Mouse (Mus musculus) urinary bladder, postnatal 25 days (tissue): ENCODE results near the gene Elac2.
A peak's percentile ranks its signal among the peaks of the same experiment; 100 is the strongest.

ENCODE experiments used
- DNase-seq: peaks from one replicate; pipeline ENCODE4 v3.0.0; 2022; ENCODE audit warnings: low spot score

Gene Elac2

DNA sequence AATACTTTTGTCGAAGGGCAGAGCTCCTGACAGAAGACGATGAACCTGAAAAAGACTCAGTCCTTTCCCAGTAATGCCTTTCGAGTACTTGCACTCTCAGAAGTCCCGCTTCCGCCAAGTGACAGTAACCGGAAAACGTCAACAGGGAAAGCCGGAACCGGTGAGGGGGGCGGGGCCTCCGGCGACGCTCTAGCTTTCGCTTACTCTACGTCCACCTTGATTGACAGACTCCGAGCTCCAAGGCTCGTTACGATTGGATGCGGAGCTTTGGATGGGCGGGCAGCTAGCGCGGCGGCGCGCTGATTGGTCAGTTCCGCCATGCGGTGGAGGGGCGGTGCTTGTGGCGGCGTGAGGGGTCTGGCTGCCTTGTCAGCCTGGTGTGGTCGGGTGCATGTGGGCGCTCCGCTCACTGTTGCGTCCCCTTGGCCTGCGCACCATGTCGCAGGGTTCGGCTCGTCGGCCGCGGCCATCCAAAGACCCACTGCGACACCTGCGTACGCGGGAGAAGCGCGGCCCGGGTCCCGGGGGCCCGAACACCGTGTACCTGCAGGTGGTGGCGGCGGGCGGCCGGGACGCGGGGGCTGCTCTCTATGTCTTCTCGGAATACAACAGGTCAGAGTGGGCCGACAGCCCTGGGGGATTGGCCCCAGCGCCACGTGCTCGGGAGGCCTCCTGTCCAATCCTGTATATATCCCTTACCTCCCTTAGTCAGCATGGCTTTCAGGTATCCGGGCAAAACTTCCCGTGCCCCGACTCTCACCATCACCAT is at the start of gene Elac2:
Gene Elac2, plus strand, starts transcription at position 319 of the 769 bp plus-strand sequence.
- peak; percentile 94 for DNase-seq

DNA sequence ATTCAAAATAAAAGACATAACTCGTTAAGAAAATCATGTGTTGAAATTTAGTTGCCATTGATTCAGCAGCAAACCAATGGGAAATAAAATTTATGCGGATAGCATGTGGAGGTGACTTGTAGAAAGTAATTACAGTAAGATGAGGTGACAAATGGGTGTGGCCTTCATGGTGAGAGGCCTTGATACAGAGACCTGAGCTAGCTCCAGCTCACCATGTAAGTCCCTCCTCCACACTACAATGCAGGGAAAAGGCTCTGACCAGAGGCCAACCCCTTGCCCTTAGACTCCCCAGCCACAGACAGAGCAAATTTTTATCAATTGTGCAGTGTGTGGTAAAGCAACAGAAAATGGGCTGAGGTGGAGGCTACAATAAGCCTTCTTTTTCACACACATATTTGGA is 49.7 kb upstream of the Elac2 start:
- DNase-seq = no peak

DNA sequence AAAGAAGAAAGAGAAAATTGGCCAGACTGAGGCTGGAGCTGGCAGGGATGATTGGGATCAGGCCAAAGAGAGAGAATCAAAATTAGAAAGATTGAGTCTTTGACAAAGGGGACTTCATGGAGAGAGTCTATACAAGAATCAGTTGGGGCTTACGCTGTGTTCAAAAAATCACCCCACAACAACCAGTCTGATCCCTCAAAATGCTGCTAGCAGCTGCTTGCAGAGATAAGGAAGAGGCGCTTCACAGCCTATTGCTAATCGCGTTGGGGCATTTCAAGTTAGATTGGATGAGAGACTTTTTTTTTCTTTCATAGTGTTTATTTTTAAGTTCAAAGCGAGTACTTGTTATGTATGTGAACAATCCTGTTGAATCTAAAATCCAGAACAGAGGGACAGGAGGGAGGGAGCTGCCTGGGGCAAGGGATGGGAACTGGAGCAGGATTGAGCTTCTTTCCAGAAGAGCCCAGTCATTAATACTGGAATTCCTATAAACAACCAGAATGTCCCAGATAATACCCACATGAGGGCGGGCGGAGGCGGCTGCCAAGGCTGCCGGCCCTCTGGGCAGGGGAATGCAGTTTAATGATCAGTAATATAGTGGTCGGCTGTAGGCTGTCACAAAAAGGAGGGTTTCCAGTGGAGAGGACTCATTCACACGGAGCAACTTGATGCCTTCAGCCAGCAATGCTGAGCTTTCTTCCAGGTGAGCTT is 47.6 kb upstream of the Elac2 start:
- no peak for DNase-seq

DNA sequence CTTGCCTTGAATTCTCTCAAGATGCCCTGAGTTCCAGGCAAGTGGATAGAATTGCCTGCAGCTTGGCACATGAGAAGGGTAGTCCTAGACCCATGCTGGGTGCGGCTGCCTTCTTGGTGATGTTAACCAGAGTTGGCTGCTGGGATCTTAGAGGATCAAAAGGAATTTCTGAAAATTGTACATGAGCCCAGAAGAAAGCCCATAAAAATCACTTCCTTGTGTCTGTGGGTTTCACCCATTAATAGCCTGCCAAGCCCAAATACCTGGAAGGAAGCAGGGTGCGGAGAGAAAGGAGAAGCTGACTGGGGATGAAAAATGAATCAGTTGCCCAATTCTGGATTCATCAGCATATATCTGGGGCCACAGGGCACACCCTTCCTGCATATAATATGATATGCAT is 41.6 kb upstream of the Elac2 start:
- no peak for DNase-seq

DNA sequence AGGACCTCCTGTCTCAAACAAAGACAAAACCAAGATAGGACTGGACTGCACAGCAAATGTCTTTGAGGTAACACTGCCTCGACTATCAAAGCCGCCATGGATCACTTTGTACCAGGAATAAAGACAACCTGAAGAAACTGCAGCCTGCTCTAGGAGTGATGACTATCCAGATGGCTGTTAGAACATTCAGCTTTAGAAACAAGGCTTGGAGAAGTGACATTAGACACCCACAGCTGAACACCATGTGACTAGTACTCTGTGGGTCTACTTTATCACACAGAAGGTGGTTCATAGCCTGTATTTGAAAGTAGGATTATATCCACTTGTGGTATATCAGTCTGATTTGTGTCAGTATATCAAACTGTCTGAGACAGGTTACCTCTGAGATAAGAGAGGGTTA is 37.6 kb upstream of the Elac2 start:
- no peak for DNase-seq

DNA sequence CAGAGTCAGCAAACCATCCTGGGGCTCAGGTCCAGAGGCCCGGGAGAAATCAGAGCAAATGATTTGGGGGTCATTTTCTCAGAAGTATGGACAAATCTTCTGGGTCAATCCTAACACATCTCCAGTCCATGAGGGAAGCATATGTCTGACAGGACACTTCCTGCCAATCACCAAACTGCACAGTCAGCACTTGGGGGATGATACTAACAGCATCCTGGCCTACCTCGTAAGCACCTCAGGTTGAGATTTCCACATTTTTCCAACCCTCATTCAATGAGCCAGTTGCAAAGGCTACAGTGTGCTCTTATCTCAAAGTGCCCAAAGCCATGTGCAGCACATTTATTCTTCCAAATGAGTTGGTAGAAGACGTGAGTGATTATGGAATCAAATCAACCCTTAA is 29.1 kb upstream of the Elac2 start:
- DNase-seq = no peak

DNA sequence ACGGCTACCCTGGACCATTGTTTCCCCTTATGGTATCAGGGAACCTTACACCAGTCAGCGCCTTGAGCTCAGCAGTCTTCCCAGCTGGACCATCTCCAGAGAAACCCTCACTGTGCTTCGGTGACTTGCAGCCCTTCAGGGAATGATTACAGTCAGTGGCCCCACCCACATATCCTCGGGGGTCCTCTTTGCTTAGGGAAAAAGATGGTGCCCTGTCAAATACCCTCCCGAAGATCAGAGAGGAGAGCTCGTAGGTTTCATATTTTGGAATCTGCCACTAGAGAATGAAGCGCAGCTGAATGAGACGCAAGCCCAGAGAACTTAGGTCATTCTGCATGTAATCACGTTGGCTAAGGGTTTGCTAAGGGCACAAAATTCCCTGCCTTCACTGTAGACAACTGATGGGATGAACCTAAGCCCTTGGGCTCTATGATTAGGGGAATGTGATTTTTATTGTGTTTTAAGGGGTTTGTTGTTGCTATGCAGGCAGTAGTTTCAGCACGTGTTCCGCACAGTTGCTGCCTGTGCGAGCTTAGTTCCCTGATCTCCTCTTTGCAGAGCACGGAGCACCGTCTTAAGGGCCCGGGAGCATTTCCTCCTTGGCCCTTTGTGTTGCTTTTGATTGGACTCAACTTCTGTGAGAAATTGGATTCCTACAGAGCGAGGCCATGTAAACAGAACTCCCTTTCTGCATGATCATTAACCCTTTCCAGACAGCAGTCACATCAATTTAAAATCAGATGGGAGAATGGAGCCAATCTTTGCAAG is 21.7 kb upstream of the Elac2 start:
- DNase-seq = no peak

DNA sequence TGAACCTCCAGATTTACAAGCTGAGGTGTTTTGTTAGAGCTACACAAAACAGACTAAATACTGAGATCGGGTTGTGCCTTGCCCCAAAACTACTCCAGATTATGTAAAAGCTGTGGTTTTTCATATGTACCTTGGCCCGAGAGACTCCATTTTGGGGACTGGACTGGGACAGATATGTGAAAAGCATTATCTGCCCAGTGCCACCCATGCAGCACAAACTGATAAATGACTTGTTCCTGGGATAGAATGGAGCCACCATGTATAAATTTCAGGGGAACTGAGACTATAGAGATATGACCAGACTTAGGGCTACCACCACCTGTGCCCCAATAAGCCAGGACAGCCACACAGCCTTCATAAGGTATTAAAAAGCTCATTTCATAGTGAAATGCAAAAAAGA is 16.2 kb upstream of the Elac2 start:
- no peak for DNase-seq

DNA sequence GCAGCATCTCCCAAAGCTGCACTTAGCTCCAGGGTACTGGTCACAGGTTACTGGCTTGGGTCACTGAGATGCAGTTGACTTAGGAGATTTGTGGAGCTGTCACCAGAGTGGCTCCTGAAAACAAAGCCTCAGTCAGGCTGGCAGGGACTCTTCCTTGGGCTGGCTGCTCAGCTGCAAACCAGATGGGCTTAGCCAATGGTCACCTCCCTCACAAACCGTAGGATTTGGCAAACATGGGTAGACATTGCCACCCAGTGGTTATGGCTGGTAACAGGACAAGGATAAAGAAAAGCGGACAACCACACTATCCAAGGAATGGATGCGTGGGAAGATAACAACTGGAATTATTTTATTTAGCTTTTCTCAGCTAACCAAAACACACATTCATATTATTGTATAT is 10.3 kb upstream of the Elac2 start:
- peak; percentile 46 for DNase-seq

DNA sequence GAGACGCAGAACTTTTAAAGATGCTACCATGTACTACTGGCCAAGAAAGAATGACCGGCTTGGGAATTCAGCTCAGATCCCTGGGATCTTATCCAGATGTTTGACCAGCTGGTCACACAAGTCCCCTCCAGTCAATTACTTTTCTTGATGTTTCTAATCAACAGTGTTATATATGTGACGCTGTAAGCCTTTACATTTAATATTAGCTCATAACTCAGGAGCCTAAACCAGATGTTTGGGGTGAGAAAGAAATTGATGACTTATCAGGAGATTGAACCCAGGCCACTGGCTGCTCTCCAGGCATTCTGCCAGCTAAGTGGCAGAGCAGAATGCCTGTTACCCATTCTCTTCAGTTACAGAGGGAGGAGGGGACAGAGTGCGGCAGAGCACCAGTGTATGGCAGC is 9.9 kb upstream of the Elac2 start:
- no peak for DNase-seq

DNA sequence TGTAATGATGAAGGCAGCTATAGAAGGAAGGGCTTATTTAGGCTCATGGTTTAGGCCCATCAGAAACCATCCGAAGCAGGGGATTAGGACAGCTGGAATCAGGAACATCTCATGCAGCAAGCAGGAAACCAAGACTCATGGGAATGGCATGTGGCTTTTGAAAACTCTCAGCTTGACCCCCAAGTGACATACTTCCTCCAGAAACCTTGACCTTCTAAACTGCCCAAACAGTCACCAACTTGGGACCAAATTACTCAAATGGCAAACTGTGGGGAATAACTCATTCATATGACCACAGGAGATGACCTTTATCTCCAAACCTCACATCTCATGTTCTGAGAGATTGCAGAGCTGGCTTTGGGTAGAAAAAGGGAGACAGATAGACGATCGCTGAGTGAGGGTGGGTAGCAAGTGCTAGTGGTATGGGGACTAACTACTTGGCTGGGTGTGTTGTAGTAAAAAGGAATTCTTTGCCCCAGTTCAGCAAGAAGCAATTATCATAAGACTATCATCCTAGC is 7.3 kb upstream of the Elac2 start:
- DNase-seq = no peak

DNA sequence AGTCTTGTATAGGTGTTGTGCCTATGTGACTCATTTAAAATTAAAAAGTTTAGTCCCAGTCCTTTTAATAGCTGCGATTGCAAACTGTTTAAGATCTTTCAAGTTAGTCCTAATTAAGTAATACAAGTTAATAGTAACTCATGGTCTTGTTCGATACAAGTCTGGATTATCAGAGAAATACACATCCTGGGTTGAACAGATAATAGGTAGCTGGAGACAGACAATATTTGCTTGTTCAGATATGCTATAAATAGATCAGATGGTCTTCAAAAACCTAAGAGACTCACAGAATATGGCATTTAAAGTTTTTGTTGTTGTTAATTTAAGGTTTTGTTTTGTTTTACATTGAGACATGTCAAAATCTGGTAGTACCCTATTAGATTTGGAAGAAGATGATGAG is 6.4 kb upstream of the Elac2 start:
- DNase-seq = no peak

DNA sequence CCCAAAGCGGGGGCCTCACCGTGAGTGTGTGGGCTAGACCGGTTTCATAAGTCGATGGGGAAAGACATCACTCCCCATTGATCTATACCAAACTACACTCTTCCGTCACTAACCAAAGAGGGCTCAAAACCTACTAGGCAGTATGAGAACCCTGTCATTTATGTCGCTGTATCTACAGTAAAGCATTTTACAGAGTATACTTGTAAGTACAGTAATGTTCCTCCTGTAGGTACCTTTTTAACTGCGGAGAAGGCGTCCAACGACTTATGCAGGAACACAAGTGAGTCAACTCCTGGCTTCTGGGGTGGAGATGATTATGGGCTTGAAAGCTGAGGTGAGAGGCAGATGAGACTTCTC is 629 bp downstream of the Elac2 start:
- DNase-seq = no peak

DNA sequence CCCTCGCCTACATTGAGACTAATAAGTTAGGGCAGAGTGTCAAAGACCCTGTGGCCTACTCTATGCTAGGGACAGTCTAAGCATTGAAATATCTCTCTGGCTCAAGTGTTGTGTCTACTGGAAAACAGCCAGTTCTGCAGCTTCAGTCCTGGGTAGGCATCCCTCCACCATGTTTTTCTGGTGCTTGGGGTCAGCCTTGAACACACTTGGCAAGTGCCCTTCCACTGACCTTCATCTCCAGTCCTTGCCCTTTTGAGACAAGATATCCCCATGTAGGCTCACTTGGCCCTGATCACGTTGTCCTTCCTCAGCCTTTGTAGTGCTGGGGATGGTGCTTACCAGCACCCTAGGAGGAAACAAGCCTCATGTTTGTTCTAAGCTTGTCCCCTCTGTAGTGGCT is 9.7 kb downstream of the Elac2 start:
- no peak for DNase-seq

DNA sequence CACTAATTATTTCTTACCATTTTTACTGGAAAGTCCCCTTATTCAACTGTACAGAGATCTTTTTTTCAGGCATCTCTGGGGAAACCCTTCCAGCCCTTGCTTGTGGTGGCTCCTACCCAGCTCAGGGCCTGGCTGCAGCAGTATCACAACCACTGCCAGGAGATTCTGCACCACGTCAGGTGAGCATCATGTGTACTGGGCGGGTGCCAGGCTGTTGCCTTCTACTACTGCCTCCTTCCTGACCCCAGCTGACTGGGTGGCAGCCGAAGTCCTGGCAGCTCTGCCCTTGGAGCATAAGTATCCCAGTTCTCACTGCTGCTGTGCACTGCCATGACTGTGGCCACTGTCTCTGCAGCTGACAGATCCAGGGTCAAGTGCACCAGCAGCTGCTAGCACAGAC is 19.6 kb downstream of the Elac2 start:
- no peak for DNase-seq

DNA sequence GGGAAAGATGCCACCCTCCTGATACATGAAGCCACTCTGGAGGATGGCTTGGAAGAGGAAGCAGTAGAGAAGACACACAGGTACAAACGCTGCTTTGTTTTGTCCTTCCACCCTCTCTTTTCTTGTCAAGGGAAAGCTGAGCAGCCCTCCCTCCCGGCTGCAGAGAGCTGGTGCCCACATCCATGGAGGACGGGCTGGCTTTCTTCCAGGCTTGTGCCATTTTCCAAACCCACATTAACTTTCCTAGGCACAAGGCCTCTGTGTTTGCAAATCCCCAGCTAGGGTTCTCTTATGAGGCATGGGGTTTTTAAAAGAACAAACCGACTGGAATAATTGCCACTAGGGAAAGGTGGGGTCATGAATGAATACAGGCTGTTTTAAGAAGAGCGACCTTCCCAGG is 20.8 kb downstream of the Elac2 start:
- no peak for DNase-seq

DNA sequence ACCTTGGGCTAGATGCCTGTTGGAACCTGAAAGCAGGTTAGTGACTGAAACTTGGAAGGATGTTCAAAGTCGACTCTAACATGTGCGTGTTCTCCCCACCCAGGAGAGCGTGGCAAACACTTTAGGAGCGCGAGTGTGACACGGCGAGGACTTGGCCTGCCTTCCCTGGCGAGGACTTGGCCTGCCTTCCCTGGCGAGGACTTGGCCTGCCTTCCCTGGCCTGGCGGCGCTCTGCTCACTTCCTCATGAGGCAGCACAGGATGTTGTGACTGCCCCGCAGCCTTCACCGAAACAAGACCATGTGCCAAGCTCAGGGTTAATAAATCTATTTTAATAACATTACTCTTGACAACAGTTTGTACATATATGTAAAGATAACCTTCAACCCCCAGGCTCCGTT is 22.9 kb downstream of the Elac2 start:
- no peak for DNase-seq

DNA sequence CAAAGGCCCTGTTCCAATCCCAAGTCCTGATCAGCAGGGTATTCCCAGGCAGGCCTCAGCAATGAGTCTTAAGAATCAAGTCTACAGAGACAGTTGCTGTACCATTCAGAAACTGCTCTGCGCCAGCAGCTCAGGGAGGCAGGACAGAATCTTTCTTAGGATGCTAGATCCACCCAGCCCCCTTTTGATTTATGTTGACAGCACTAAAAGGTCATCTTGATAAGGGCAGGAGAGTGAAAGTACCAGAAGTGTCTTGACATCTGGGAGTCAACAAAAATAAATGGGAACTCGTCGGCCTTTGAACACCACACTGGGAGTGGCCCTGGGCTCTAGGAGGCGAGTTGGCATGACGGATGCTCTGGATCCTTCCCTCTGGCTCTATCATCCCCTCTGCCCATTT is 24.8 kb downstream of the Elac2 start:
- DNase-seq = no peak

DNA sequence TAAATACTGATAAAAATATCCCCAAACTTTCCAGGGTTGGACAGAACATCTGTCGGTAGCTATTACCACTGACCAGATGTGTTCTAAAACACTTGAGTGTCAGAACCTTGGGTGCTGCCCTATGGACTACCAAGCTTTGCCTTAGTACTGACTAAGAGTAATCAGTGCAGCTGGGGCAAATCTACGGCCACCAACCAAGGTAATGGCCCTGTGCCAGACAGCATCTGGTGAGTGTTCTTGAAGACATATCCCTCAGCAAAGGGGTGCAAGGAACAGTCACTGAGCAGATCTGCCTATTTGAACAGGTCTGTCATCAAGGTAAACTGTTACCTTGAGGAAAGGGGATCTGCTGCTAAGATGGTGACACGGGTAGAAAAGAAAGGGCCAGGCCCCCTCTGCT is 26.0 kb downstream of the Elac2 start:
- DNase-seq = no peak

DNA sequence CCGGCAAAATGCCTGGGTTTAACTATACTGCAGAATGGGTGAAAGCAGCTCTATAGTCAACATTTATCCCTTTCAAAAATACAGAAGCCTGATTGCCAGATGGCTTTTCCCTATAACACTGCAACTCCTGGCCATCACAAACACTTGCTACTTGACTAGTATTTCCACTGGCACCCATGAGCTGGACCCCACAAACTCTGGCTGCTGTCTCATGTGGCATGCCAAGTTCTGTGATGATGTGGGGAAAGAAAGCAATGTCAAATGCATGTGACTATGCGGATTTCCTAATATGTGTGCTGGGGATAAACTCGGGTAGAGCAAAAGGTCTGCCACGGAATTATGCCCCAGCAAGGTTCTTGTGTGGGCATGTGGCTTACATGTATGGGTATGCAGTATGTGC is 27.2 kb downstream of the Elac2 start:
- DNase-seq = no peak

DNA sequence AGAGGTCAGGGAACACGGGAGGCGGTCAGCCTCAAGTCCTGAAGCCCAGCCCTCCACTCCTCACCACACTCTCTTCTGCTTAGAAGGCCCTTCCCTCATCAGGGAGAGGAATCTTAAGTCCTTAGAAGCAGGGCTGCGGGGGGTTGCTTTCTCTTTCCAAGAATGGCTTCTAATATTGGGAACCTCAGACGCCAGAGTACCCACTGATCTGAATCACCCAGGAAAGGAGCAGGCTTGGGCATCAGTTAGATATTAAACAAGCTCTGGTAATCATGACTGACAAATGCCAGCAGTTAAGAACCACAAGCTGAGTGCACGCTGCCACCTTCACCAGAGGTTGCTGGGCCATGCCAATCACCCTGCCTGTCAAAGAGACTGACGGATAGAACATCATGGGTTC is 35.1 kb downstream of the Elac2 start:
- DNase-seq = no peak

DNA sequence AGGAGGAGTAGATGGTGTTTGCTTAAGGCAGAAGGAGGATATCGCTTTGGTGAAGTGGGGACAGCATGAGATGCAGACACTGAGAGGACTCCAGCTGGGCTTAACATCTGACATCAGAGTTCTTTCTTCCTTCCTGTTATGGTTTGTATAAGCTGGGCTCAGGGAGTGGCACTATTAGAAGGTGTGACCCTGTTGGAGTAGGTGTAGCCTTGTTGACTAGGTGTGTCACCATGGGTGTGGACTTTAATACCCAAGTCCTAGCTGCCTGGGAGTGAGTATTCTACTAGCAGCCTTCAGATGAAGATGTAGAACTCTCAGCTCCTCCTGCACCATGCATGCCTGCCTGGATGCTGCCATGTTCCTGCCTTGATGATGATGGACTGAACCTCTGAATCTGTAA is 37.9 kb downstream of the Elac2 start:
- DNase-seq = no peak

DNA sequence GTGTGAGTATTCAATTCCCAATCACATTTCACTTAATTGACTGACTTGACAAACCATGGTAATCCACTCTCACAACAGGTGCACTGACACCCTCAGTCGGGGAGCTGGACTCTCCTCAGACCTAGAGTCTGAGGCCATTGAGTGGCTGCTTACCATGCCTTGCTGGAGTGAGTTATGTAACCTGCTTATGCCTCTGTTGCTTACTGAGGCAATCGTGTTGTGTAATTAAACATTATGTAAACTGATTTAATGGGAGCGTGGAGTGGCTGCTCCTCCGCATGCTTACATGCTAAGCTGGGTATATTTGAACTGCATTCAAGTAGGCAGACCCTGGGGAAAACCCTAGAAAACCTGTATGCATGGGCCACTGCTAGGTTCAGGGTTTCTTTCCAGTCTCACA is 41.9 kb downstream of the Elac2 start:
- DNase-seq = no peak
